Mouse (Mus musculus): ENCODE measurements around the gene Gnpnat1.

Gene Gnpnat1

GRCm38 (mm10) chr14:45419323-45419722, 14.6 kb upstream of the Gnpnat1 start:
- in situ Hi-C loops (cut with MboI; ENCODE audit: low pct_unique_long_range_greater_than_20kb in 1 of 2, low sequenced_read_pairs in 2 of 2, unreplicated experiment in 1 of 2): loop anchor here in 1 of 2 experiments (10.0 to 25.0 kb wide), 2 partner anchors 265 to 368 kb away; no protein-coding TSS in a partner anchor

- in situ Hi-C loops (cut with MboI; ENCODE audit: low pct_unique_long_range_greater_than_20kb in 1 of 2, low sequenced_read_pairs in 2 of 2, unreplicated experiment in 1 of 2): loop anchor here in 1 of 2 experiments (10.0 to 25.0 kb wide), 2 partner anchors 266 to 369 kb away; no protein-coding TSS in a partner anchor
Measured at GRCm38 (mm10) chr14:45418553-45418952, 13.8 kb upstream of the Gnpnat1 start.

- in situ Hi-C loops (cut with MboI; ENCODE audit: low pct_unique_long_range_greater_than_20kb in 1 of 2, low sequenced_read_pairs in 2 of 2, unreplicated experiment in 1 of 2): loop anchor here in 1 of 2 experiments (10.0 to 25.0 kb wide), 2 partner anchors 269 to 371 kb away; no protein-coding TSS in a partner anchor
Measured at GRCm38 (mm10) chr14:45416265-45416664, 11.6 kb upstream of the Gnpnat1 start.

GRCm38 (mm10) chr14:45403651-45404050, 1.1 kb downstream of the Gnpnat1 start:
- in situ Hi-C loops (cut with MboI; ENCODE audit: low pct_unique_long_range_greater_than_20kb in 1 of 2, low sequenced_read_pairs in 2 of 2, unreplicated experiment in 1 of 2): loop anchor here in 1 of 2 experiments (25.0 kb wide), 1 partner anchor 384 kb away; no protein-coding TSS in a partner anchor

GRCm38 (mm10) chr14:45399836-45400235, 4.9 kb downstream of the Gnpnat1 start:
- in situ Hi-C loops (cut with MboI; ENCODE audit: low pct_unique_long_range_greater_than_20kb in 1 of 2, low sequenced_read_pairs in 2 of 2, unreplicated experiment in 1 of 2): loop anchor here in 1 of 2 experiments (25.0 kb wide), 1 partner anchor 387 kb away; no protein-coding TSS in a partner anchor

GRCm38 (mm10) chr14:45389194-45389593, 15.5 kb downstream of the Gnpnat1 start:
- in situ Hi-C loops (cut with MboI; ENCODE audit: low pct_unique_long_range_greater_than_20kb in 1 of 2, low sequenced_read_pairs in 2 of 2, unreplicated experiment in 1 of 2): loop anchor here (10.0 kb wide), 1 partner anchor 54 kb away; no protein-coding TSS in a partner anchor

GRCm38 (mm10) chr14:45388345-45389181, 16.1 kb downstream of the Gnpnat1 start:
- in situ Hi-C loops (cut with MboI; ENCODE audit: low pct_unique_long_range_greater_than_20kb in 1 of 2, low sequenced_read_pairs in 2 of 2, unreplicated experiment in 1 of 2): loop anchor here (10.0 kb wide), 1 partner anchor 54 kb away; no protein-coding TSS in a partner anchor

GRCm38 (mm10) chr14:45387480-45387879, 17.2 kb downstream of the Gnpnat1 start:
- in situ Hi-C loops (cut with MboI; ENCODE audit: low pct_unique_long_range_greater_than_20kb in 1 of 2, low sequenced_read_pairs in 2 of 2, unreplicated experiment in 1 of 2): loop anchor here (10.0 kb wide), 1 partner anchor 53 kb away; no protein-coding TSS in a partner anchor

- in situ Hi-C loops (cut with MboI; ENCODE audit: low pct_unique_long_range_greater_than_20kb in 1 of 2, low sequenced_read_pairs in 2 of 2, unreplicated experiment in 1 of 2): loop anchor here (10.0 kb wide), 1 partner anchor 51 kb away; no protein-coding TSS in a partner anchor
Measured at GRCm38 (mm10) chr14:45385596-45385995, 19.1 kb downstream of the Gnpnat1 start.

GRCm38 (mm10) chr14:45382912-45383311, 21.8 kb downstream of the Gnpnat1 start:
- in situ Hi-C loops (cut with MboI; ENCODE audit: low pct_unique_long_range_greater_than_20kb in 1 of 2, low sequenced_read_pairs in 2 of 2, unreplicated experiment in 1 of 2): loop anchor here (10.0 kb wide), 1 partner anchor 48 kb away; no protein-coding TSS in a partner anchor

- in situ Hi-C loops (cut with MboI; ENCODE audit: low pct_unique_long_range_greater_than_20kb in 1 of 2, low sequenced_read_pairs in 2 of 2, unreplicated experiment in 1 of 2): loop anchor here (10.0 kb wide), 1 partner anchor 46 kb away; no protein-coding TSS in a partner anchor
Measured at GRCm38 (mm10) chr14:45380756-45381155, 24.0 kb downstream of the Gnpnat1 start.

GRCm38 (mm10) chr14:45378771-45379170, 25.9 kb downstream of the Gnpnat1 start:
- in situ Hi-C loops (cut with MboI; ENCODE audit: low pct_unique_long_range_greater_than_20kb in 1 of 2, low sequenced_read_pairs in 2 of 2, unreplicated experiment in 1 of 2): no loop called here

- in situ Hi-C loops (cut with MboI; ENCODE audit: low pct_unique_long_range_greater_than_20kb in 1 of 2, low sequenced_read_pairs in 2 of 2, unreplicated experiment in 1 of 2): no loop called here
Measured at GRCm38 (mm10) chr14:45365196-45365587, 39.5 kb downstream of the Gnpnat1 start.

GRCm38 (mm10) chr14:45364211-45365195, 40.2 kb downstream of the Gnpnat1 start:
- in situ Hi-C loops (cut with MboI; ENCODE audit: low pct_unique_long_range_greater_than_20kb in 1 of 2, low sequenced_read_pairs in 2 of 2, unreplicated experiment in 1 of 2): no loop called here

GRCm38 (mm10) chr14:45350931-45351859, 53.5 kb downstream of the Gnpnat1 start, which contains the start of gene Styx:
TSS of gene Styx (plus strand) at chr14:45351093.
- in situ Hi-C loops (cut with MboI; ENCODE audit: low pct_unique_long_range_greater_than_20kb in 1 of 2, low sequenced_read_pairs in 2 of 2, unreplicated experiment in 1 of 2): no loop called here

- in situ Hi-C loops (cut with MboI; ENCODE audit: low pct_unique_long_range_greater_than_20kb in 1 of 2, low sequenced_read_pairs in 2 of 2, unreplicated experiment in 1 of 2): loop anchor here (10.0 to 25.0 kb wide), 2 partner anchors 55 to 1933 kb away; no protein-coding TSS in a partner anchor
Measured at GRCm38 (mm10) chr14:45329589-45330181, 75.0 kb downstream of the Gnpnat1 start, which contains the start of gene Psmc6. TSS of gene Psmc6 (plus strand) at chr14:45329788.

Measured in mouse embryonic stem cell (cell line).